Mouse (Mus musculus) olfactory bulb, adult 2 months (tissue): ENCODE data around the gene Gart.
"Not testable (repeated sequence)": the region's sequence is repeated elsewhere in the genome, so short reads cannot be mapped to it uniquely, and the experiment has no call there.

Experiments
- CTCF ChIP-seq: fragments of 200-500 bp; IDR thresholded peaks from 2 replicates; pipeline ENCODE4 v1.5.1; 2012; ENCODE audit warnings: low read depth, mild to moderate bottlenecking, low read length, moderate library complexity; ENCODE audit not compliant: insufficient read depth
- POLR2A ChIP-seq: fragments of 200-500 bp; IDR thresholded peaks from 2 replicates; pipeline ENCODE4 v1.6.1; 2012; ENCODE audit warnings: mild to moderate bottlenecking, low read depth, low read length, moderate library complexity; ENCODE audit not compliant: insufficient read depth

DNA sequence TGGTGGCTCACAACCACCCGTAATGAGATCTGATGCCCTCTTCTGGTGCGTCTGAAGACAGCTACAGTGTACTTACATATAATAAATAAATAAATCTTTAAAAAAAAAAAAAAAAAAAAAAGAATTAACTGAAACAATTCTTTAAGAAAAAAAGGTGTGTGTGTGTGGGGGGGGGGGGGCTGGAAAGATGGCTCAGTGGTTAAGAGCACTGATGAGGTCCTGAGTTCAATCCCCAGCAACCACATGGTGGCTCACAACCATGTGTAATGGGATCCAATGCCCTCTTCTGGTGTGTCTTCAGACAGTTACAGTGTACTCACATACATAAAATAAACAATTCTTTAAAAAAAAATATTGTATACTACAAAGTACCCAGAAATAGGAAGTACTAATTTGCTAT, 1.3 kb downstream of the Gart start:
- not testable (repeated sequence) for TF ChIP-seq POLR2A, CTCF
